In genomic region chr17:6097884-6098283, GRCm38 (mm10) we compare ENCODE assay signal across 7 mouse cellular contexts. TPM values are rescaled to one million over a fixed set of nuclear protein-coding genes. Genes with fewer than 3 reads are reported as not detected.
A peak's percentile ranks its signal among the peaks of the same experiment; 100 is the strongest.
DNase-seq lines count a peak whose midpoint lies in the region; TF ChIP-seq lines count a peak whose summit lies in the region.

No protein-coding gene starts in this region.

- DNase-seq in B cell, adult 2 months = peak; percentile 71 to 74
- peak; percentile 37 for DNase-seq in CH12.LX (ENCODE audit: extremely low read depth)
- peak; percentile 29 for DNase-seq in c-Kit-positive CD71-positive TER-119-positive erythroid progenitor cells, embryonic 14.5 days (ENCODE audit: low spot score)
- peak; percentile 39 for DNase-seq in gastrocnemius, postnatal 14 days
- peak; percentile 49 to 82 for DNase-seq in kidney, postnatal 36 days
- peak; percentile 67 for DNase-seq in lung, postnatal 14 days
- peak; percentile 64 for DNase-seq in right cerebral cortex, postnatal 4 days

- no peaks in the 10 kb centered on the region for H3K4me1 ChIP-seq in CH12.LX (ENCODE audit: control insufficient read depth in 1 of 2, insufficient read depth in 2 of 2)

- no peak for TF ChIP-seq POLR2A in CH12.LX (IDR thresholded peaks at IDR 0.05; ENCODE audit: low read depth, low read length)

- dilution Hi-C loops in CH12.LX (cut with MboI; ENCODE audit: extremely low pct_ligation_motif_present, extremely low pct_unique_long_range_greater_than_20kb, low sequenced_read_pairs) = no loop called here

- no peak overlapping the region for H3K4me3 ChIP-seq in CH12.LX (replicated peaks in 1 of 3; ENCODE audit: low read depth in 2 of 3, low read length in 2 of 3, poor library complexity in 1 of 3)

- H3K27ac ChIP-seq in CH12.LX (ENCODE audit: insufficient read depth, low read depth) = no peak overlapping the region

- TF ChIP-seq CTCF in CH12.LX (conservative IDR thresholded peaks at IDR 0.05 in 1 of 2, IDR thresholded peaks at IDR 0.05 in 1 of 2; ENCODE audit: low read depth in 2 of 2, low read length in 2 of 2) = peak; percentile 68 to 84

- no peak overlapping the region for H3K9ac ChIP-seq in CH12.LX (ENCODE audit: insufficient read depth, low read depth)

- H3K36me3 ChIP-seq in CH12.LX (replicated peaks in 1 of 2; ENCODE audit: control insufficient read depth in 1 of 2, insufficient read depth in 1 of 2, low read length in 1 of 2) = peaks cover 0 to 9% of the 10 kb centered on the region in 2 experiments

- intact Hi-C loops in gastrocnemius, postnatal 14 days (cut with DNase I; ENCODE audit: low total_unique reads) = no loop called here

- in situ Hi-C loops in CH12.LX (cut with MboI; ENCODE audit: low pct_ligation_motif_present, low pct_unique_long_range_greater_than_20kb, low sequenced_read_pairs) = no loop called here

- TF ChIP-seq EP300 in CH12.LX (IDR thresholded peaks at IDR 0.05; ENCODE audit: low read length) = no peak

- H3K4me2 ChIP-seq in CH12.LX (ENCODE audit: insufficient read depth, low read depth, poor library complexity, severe bottlenecking) = no peak overlapping the region

- no peaks in the 10 kb centered on the region for H3K27me3 ChIP-seq in CH12.LX (replicated peaks)

- TF ChIP-seq RAD21 in CH12.LX (IDR thresholded peaks at IDR 0.05; ENCODE audit: low read depth, low read length) = peak; percentile 92

- H3K79me2 ChIP-seq in CH12.LX (replicated peaks; ENCODE audit: control insufficient read depth, extremely low read depth, insufficient read depth, poor library complexity, severe bottlenecking) = no peaks in the 10 kb centered on the region

- peaks cover 1% of the 10 kb centered on the region for H3K9me3 ChIP-seq in CH12.LX (replicated peaks; ENCODE audit: low read length)

TF ChIP-seq in CH12.LX, 34 proteins besides CTCF, POLR2A, EP300 and RAD21:
- TF ChIP-seq ZC3H11A (IDR thresholded peaks at IDR 0.05; ENCODE audit: low read depth, low read length) = 0 out of 2 replicates have a peak, but pooled peaks have one; percentile 16
- peak; percentile 77 for TF ChIP-seq SMC3 (IDR thresholded peaks at IDR 0.05; ENCODE audit: low read depth, low read length)
- TF ChIP-seq MXI1 (IDR thresholded peaks at IDR 0.05; ENCODE audit: low read depth, low read length) = no peak
- TF ChIP-seq MYC (IDR thresholded peaks at IDR 0.05; ENCODE audit: low read depth, low read length) = no peak
- no peak for TF ChIP-seq CHD1 (IDR thresholded peaks at IDR 0.05; ENCODE audit: low read depth, low read length)

RNA-seq across cellular contexts. Expression of gene Tulp4, which starts 8.4 kb away (rescaled TPM):
- total RNA-seq in CH12.LX (2012; rRNA removed) = 49.3 and 50.7 TPM in 2 replicates
- total RNA-seq in CH12.LX (2014; rRNA removed) = 7.8 TPM in 2 replicates
- polyA plus RNA-seq in CH12.LX (2012; ENCODE audit: insufficient read length, low read depth) = 31.7 and 33.6 TPM in 2 replicates
- total RNA-seq in gastrocnemius, postnatal 14 days (2021) = 10 to 100 TPM; 90.0 to 98.1 TPM

RNA-seq across cellular contexts. Expression of gene Gtf2h5, which starts 18.3 kb away (rescaled TPM):
- total RNA-seq in CH12.LX (2012; rRNA removed) = 97.8 and 115 TPM in 2 replicates
- total RNA-seq in CH12.LX (2014; rRNA removed) = 62.2 and 74.9 TPM in 2 replicates
- 116 and 117 TPM in 2 replicates for polyA plus RNA-seq in CH12.LX (2012; ENCODE audit: insufficient read length, low read depth)
- total RNA-seq in gastrocnemius, postnatal 14 days (2021) = 10 to 100 TPM; 55.5 to 61.0 TPM

RNA-seq across cellular contexts. Expression of gene Serac1, which starts 18.3 kb away (rescaled TPM):
- 2.1 and 2.9 TPM in 2 replicates for total RNA-seq in CH12.LX (2012; rRNA removed)
- 1.9 and 2.2 TPM in 2 replicates for total RNA-seq in CH12.LX (2014; rRNA removed)
- polyA plus RNA-seq in CH12.LX (2012; ENCODE audit: insufficient read length, low read depth) = 2.4 and 2.9 TPM in 2 replicates
- total RNA-seq in gastrocnemius, postnatal 14 days (2021) = 1 to 10 TPM; 4.1 to 5.1 TPM
